Mouse (Mus musculus) hindbrain, embryonic 10.5 days (tissue): Measurements from ENCODE around the gene Gm5868. TPM values are rescaled to one million over a fixed set of nuclear protein-coding genes. Genes with fewer than 3 reads are reported as not detected.
A peak's percentile ranks its signal among the peaks of the same experiment; 100 is the strongest.
"Not testable (repeated sequence)": the region's sequence is repeated elsewhere in the genome, so short reads cannot be mapped to it uniquely, and the experiment has no call there.

Experiments used
- DNase-seq: peaks from one replicate; pipeline ENCODE4 v3.0.0-alpha.2; 2017; ENCODE audit warnings: low spot score
- H3K27ac ChIP-seq: fragments of 300-500 bp; sonication (generic); 2 replicates; pipeline ENCODE4 v1.5.1; 2016; ENCODE audit warnings: mild to moderate bottlenecking, moderate library complexity
- H3K27me3 ChIP-seq: fragments of 300-500 bp; sonication (generic); 2 replicates; pipeline ENCODE4 v1.6.1; 2016; ENCODE audit warnings: mild to moderate bottlenecking; ENCODE audit not compliant: poor library complexity, insufficient read depth, severe bottlenecking
- H3K36me3 ChIP-seq: fragments of 300-500 bp; sonication (generic); 2 replicates; pipeline ENCODE4 v1.6.1; 2016; ENCODE audit warnings: mild to moderate bottlenecking, moderate library complexity
- H3K4me1 ChIP-seq: fragments of 300-500 bp; sonication (generic); replicated peaks from 2 replicates; pipeline ENCODE4 v1.6.1; 2016; ENCODE audit warnings: mild to moderate bottlenecking
- H3K4me3 ChIP-seq: fragments of 300-500 bp; sonication (generic); 2 replicates; pipeline ENCODE4 v1.5.1; 2016; ENCODE audit warnings: mild to moderate bottlenecking, moderate library complexity
- H3K9me3 ChIP-seq: fragments of 300-500 bp; sonication (generic); 2 replicates; pipeline ENCODE4 v1.6.1; 2016; ENCODE audit warnings: mild to moderate bottlenecking, moderate library complexity
- WGBS: fragments of 180-500 bp; shearing (Covaris S2); methylation state at CpG from one replicate; pipeline ENCODE4 v1.1.7; 2016; 5-methylcytosine and 5-hydroxymethylcytosine counted together
- polyA plus RNA-seq: library from polyadenylated mRNA; unstranded; fragments of >200 nt; fragmentation: Nextera tagmentation; extraction: Ambion mirVana; gene quantifications from 2 replicates; pipeline ENCODE4 v1.2.1, GENCODE M21; 2016

Gene Gm5868
- 3.2 and 7.0 TPM in 2 replicates for polyA plus RNA-seq

DNA sequence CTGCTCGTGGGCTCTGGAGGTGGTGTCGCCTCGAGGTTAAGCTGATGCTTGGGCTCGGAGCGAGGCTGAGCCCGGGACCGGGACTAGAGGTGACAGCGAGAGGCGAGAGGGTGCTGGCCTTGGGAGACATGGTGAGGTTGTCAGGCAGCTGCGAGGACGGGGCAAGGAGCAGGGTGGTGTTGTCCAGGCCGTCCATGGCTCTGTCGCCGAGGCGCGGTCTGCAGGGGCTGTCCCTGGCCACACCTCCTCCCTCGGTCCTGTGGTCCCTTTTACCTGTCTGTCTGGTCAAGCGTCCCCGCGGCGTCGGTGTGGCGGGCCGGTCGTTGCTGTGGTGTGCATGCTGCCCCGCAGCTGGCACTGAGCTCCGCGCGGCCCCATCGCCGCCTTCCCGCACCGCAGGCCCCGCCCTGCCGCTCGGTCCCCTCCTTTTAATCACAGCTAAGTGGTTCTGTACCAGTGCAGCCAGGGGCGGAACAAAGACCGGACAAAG, at the start of gene Gm5868:
Gm5868 (minus strand) TSS at position 360 of the 490 bp plus-strand sequence.
- Histone ChIP-seq H3K4me1 (peaks cover 8% of the 10 kb centered on the region), H3K27me3 (peaks cover 48% of the 10 kb centered on the region), H3K4me3 (peak within 1 kb of the TSS; percentile 50), H3K36me3 (no peaks in the 10 kb centered on the region), H3K27ac (0 out of 2 replicates have a peak within 1 kb of the TSS, but pooled peaks have one; percentile 53), H3K9me3 (no peaks in the 10 kb centered on the region)
- peak; percentile 49 for DNase-seq
- 4% methylated on average over 38 of the region's 38 CpGs for WGBS

- 84% methylated on average over 3 of the region's 3 CpGs for WGBS
- H3K27me3 ChIP-seq, result no peaks in the 10 kb centered on the region
- H3K36me3 ChIP-seq, result no peaks in the 10 kb centered on the region
- no peaks in the 10 kb centered on the region for H3K4me1 ChIP-seq
- DNase-seq, result no peak
- no peaks in the 10 kb centered on the region for H3K9me3 ChIP-seq
- no peak overlapping the region for H3K4me3 ChIP-seq
- no peak overlapping the region for H3K27ac ChIP-seq
Observed at GRCm38 (mm10) chr5:72636576-72636975, 49.2 kb upstream of the Gm5868 start.

GRCm38 (mm10) chr5:72636122-72636521, 48.8 kb upstream of the Gm5868 start:
- Histone ChIP-seq H3K9me3 (no peaks in the 10 kb centered on the region), H3K4me1 (no peaks in the 10 kb centered on the region), H3K4me3 (no peak overlapping the region), H3K36me3 (no peaks in the 10 kb centered on the region), H3K27ac (no peak overlapping the region), H3K27me3 (no peaks in the 10 kb centered on the region)
- DNase-seq, result no peak
- WGBS, result 71% methylated on average over 3 of the region's 3 CpGs

DNA sequence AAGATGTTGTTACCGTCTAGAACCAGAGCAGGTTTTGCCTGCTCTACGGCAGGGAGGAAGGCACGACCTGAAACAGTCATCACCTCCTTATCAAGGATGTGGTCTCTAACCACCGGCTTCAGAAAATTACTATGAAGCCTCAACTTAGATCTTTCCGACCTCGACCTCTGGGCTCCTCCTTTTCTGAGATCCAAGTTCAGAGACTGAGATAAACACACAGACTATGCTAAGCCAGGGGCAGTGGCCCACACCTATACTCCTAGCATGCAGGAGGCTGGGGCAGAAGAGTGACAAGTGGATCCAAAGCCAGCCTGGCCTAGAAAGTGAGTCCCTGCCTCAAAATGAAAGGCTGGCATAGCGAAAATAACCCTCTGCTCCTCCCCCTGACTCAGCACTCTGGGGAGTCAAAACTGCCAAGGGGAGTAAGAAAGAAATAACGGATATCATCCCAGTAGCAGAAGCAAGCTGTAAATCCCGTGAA, 47.5 kb upstream of the Gm5868 start:
- 82% methylated on average over 9 of the region's 9 CpGs for WGBS
- no peak overlapping the region for H3K27ac ChIP-seq
- no peak for DNase-seq
- H3K4me3 ChIP-seq, result no peak overlapping the region
- no peaks in the 10 kb centered on the region for H3K9me3 ChIP-seq
- H3K4me1 ChIP-seq, result no peaks in the 10 kb centered on the region
- H3K27me3 ChIP-seq, result no peaks in the 10 kb centered on the region
- no peaks in the 10 kb centered on the region for H3K36me3 ChIP-seq

GRCm38 (mm10) chr5:72630026-72630425, 42.7 kb upstream of the Gm5868 start:
- Histone ChIP-seq H3K27me3 (no peaks in the 10 kb centered on the region), H3K4me3 (no peak overlapping the region), H3K4me1 (no peaks in the 10 kb centered on the region), H3K27ac (no peak overlapping the region), H3K36me3 (no peaks in the 10 kb centered on the region), H3K9me3 (no peaks in the 10 kb centered on the region)
- 87% methylated on average over 6 of the region's 6 CpGs for WGBS
- no peak for DNase-seq

DNA sequence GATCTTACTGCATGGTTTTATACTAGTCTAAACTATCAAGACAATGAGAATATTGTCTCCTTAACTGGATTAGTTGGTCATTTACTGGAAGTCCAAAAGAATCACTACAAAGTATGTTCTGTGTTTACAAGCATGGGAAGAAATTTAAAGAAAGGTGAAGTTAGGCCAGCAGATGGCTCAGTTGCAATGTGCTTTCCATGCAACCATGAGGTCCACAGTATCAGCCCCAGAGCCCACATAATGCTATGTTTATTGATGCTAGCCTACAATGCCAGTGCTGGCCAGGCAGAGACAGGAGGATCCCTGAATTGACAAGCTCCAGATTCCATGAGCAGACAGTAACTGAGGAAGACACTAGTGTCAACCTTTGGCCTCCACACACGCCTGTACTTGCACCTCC, 33.7 kb upstream of the Gm5868 start:
- no peak for DNase-seq
- H3K4me1 ChIP-seq, result no peaks in the 10 kb centered on the region
- H3K27me3 ChIP-seq, result no peaks in the 10 kb centered on the region
- H3K4me3 ChIP-seq, result no peak overlapping the region
- no peaks in the 10 kb centered on the region for H3K36me3 ChIP-seq
- WGBS, result 78% methylated on average over 1 of the region's 1 CpGs
- H3K9me3 ChIP-seq, result no peaks in the 10 kb centered on the region
- H3K27ac ChIP-seq, result no peak overlapping the region

GRCm38 (mm10) chr5:72617413-72617812, 30.1 kb upstream of the Gm5868 start:
- 86% methylated on average over 4 of the region's 4 CpGs for WGBS
- Histone ChIP-seq H3K27me3 (no peaks in the 10 kb centered on the region), H3K9me3 (no peaks in the 10 kb centered on the region), H3K36me3 (no peaks in the 10 kb centered on the region), H3K4me1 (no peaks in the 10 kb centered on the region), H3K4me3 (no peak overlapping the region), H3K27ac (no peak overlapping the region)
- DNase-seq, result no peak

GRCm38 (mm10) chr5:72603138-72603537, 15.8 kb upstream of the Gm5868 start:
- Histone ChIP-seq H3K4me3 (no peak overlapping the region), H3K9me3 (no peaks in the 10 kb centered on the region), H3K27ac (no peak overlapping the region), H3K27me3 (no peaks in the 10 kb centered on the region), H3K4me1 (no peaks in the 10 kb centered on the region), H3K36me3 (no peaks in the 10 kb centered on the region)
- 89% methylated on average over 4 of the region's 4 CpGs for WGBS
- DNase-seq, result no peak

DNA sequence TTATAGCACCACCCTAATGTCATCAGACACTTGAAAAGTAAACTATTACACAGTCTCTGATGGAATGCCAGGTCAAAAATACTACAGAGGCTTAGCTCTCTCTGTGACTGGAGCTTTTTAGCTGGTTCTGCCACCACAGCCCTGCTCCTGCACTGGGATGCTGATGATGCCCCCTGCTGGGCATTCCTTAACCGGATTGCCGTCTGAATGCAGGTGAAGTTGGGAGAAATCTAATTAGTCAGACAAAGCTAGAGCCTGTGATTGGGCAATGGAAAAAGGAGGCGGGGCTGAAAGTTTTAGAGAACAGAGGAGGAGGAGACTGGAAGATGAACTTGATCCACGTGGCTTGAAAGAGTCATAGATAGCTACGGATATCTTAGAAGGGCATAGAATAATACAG, 13.7 kb upstream of the Gm5868 start:
- H3K4me3 ChIP-seq, result no peak overlapping the region
- 16% methylated on average over 5 of the region's 5 CpGs for WGBS
- H3K36me3 ChIP-seq, result no peaks in the 10 kb centered on the region
- DNase-seq, result peak; percentile 53
- no peaks in the 10 kb centered on the region for H3K27me3 ChIP-seq
- no peaks in the 10 kb centered on the region for H3K4me1 ChIP-seq
- no peak overlapping the region for H3K27ac ChIP-seq
- H3K9me3 ChIP-seq, result no peaks in the 10 kb centered on the region

GRCm38 (mm10) chr5:72586667-72587191, 622 bp downstream of the Gm5868 start:
- not testable (repeated sequence) for H3K36me3 ChIP-seq, H3K4me1 ChIP-seq, H3K9me3 ChIP-seq, DNase-seq
- H3K4me3 ChIP-seq, result peak overlapping the region; percentile 50
- 0 out of 2 replicates have a peak overlapping the region, but pooled peaks have one; percentile 53 for H3K27ac ChIP-seq
- peaks cover 50% of the 10 kb centered on the region for H3K27me3 ChIP-seq
- WGBS, result 46% methylated on average over 25 of the region's 25 CpGs

GRCm38 (mm10) chr5:72586122-72586521, 1.2 kb downstream of the Gm5868 start:
- not testable (repeated sequence) for H3K4me1 ChIP-seq, H3K9me3 ChIP-seq, H3K27ac ChIP-seq, H3K36me3 ChIP-seq, H3K4me3 ChIP-seq
- WGBS, result 48% methylated on average over 7 of the region's 7 CpGs
- peaks cover 57% of the 10 kb centered on the region for H3K27me3 ChIP-seq
- peak; percentile 8 for DNase-seq

DNA sequence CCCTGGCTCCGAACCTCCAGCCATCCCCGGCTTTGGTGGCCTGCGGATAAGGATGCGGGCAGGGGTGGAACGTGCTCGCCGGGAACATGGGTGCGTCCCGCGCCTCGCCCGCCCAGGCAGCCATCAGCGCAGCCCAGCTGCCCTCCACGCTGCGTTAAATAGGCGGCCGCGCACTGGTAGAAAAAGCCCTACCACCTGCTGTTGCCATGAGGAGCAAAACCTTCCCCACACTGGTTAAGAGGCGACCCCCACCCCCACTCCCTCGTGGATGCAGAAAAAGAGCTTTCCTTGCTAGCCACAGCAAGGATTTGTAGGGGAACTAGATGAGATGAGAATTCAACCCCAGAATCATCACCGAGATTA, 6.4 kb downstream of the Gm5868 start, which contains the start of gene Zar1:
Zar1 (minus strand) TSS at position 285 of the 363 bp plus-strand sequence.
- Histone ChIP-seq H3K4me3 (peak within 1 kb of the TSS; percentile 61), H3K27me3 (peaks cover 54% of the 10 kb centered on the region), H3K4me1 (peaks cover 15% of the 10 kb centered on the region), H3K27ac (peak within 1 kb of the TSS; percentile 71)
- H3K9me3 ChIP-seq, H3K36me3 ChIP-seq: not testable (repeated sequence)
- WGBS, result 7% methylated on average over 19 of the region's 21 CpGs
- peak; percentile 29 for DNase-seq

- WGBS, result 5% methylated on average over 64 of the region's 73 CpGs
- H3K9me3 ChIP-seq, H3K36me3 ChIP-seq: not testable (repeated sequence)
- H3K27ac ChIP-seq, result peak overlapping the region; percentile 71
- DNase-seq, result peak; percentile 67
- peak overlapping the region; percentile 61 for H3K4me3 ChIP-seq
- H3K4me1 ChIP-seq, result peaks cover 15% of the 10 kb centered on the region
- H3K27me3 ChIP-seq, result peaks cover 50% of the 10 kb centered on the region
Observed at GRCm38 (mm10) chr5:72580088-72580969, 7.0 kb downstream of the Gm5868 start.
